Mouse (Mus musculus) cortical plate, adult 2 months (tissue): ENCODE measurements at regions not wholly inside any gene's neighbourhood (a gene's known extent, or its start where the extent isn't known, plus 50 kb on each side); places are given as distances from the start of the nearest gene placed in this dataset.

Experiments used
- CTCF ChIP-seq: fragments of 200-500 bp; IDR thresholded peaks from 2 replicates; pipeline ENCODE4 v1.5.1; 2011; ENCODE audit warnings: mild to moderate bottlenecking, control low read depth, low read length; ENCODE audit not compliant: insufficient read depth; ENCODE audit errors: extremely low read depth
- POLR2A ChIP-seq: fragments of 200-500 bp; IDR thresholded peaks from 2 replicates; pipeline ENCODE4 v1.6.1; 2011; ENCODE audit warnings: mild to moderate bottlenecking, low read length, control low read depth; ENCODE audit not compliant: insufficient read depth; ENCODE audit errors: extremely low read depth

DNA sequence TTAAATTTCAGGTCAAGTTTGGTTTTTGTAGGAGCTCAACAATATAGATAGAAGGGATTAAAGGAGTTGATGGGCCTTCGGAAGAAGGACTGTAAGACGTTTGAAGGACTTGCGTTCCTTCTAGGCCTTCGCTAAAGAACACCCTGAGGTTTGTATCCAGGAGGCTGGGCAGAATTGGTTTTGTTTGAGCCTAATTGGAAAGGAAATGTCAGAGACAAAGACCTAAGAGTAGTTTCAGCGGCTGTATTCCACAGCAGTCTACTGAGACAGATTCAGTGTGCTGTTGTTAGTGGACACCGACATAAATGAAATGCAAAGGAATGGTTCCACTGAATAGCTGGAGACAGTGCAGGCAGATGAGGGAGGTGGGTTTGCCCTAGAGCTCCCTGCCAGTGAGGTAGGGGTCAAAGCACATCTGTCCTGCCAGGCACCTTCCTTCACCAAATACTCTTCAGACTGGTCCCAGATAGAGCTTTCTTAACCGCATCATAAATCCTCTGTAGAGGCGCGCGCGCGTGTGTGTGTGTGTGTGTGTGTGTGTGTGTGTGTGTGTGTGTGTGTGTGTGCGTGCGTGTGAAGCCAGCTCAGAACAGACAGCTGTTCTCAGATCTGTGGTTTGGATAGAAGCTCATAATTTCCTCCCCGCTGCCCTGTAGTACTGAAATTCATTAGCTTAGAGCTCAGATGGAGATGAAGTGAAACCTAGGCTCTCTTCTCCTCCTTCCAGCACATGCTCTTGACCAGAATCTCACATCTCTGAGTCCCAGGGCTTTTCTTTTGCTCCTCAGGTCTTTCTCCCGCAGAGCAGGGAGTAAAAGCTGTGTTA lies 209.7 kb downstream of the Ktn1 start:
- no peak for TF ChIP-seq CTCF
- TF ChIP-seq POLR2A = no peak
